Mouse (Mus musculus) small intestine, adult 2 months (tissue): ENCODE data around the gene Olfr470.

ENCODE experiments used
- CTCF ChIP-seq: fragments of 200-500 bp; IDR thresholded peaks from 2 replicates; pipeline ENCODE4 v1.5.1; 2012; ENCODE audit warnings: low read depth, mild to moderate bottlenecking, control low read depth, inconsistent platforms, low read length, moderate library complexity, mixed read lengths; ENCODE audit not compliant: insufficient replicate concordance, insufficient read length; ENCODE audit errors: extremely low read depth
- POLR2A ChIP-seq: fragments of 200-500 bp; IDR thresholded peaks from 2 replicates; pipeline ENCODE4 v1.6.1; 2012; ENCODE audit warnings: low read depth, mild to moderate bottlenecking, control low read depth, inconsistent platforms, low read length, moderate library complexity

GRCm38 (mm10) chr7:107802138-107802537 is 45.2 kb downstream of the Olfr470 start:
- TF ChIP-seq POLR2A (no peak), CTCF (no peak)
